7 mouse cellular contexts compared by ENCODE assay signal in the genomic region with DNA sequence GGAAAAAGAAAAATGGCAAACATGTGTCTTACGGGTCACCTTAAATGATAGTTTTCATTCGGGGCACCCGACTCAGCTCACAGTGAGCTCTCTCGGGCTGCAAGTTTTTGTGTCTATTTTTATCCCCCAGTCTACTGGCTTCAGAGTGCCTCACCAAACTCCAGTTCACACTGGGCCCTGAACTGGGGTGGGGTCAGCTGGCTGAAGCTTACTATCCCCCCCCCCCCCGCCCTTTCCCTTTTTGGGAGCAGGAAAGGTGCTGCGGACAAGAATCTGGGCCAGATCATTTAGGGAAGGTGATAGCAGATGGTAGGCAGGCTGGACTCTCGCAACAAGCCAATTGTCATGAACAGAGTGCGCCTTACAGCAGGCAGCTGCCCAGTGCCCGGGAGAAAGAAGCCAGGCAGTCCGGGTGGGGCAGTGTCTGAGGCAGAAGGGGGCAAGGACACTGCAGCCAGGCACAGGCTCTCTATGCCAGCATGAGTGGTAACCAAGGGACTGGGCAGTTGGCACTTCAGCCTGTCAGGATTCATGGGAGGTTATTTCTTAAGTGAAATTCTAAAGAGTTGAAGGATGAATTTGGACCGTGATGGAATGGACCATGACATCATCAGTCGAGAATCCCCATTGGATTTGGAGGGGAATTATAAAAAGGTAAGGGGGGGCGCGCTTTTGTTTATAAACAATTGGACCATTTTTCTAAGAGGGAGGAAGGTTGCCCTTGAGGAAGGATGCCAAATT.
DNase-seq lines count a peak whose midpoint lies in the region; ATAC-seq and TF ChIP-seq lines count a peak whose summit lies in the region.

No protein-coding gene starts in this region.

- peak overlapping the region; percentile 79 for H3K27ac ChIP-seq in intestine, embryonic 15.5 days
- H3K27ac ChIP-seq in midbrain, postnatal 0 days (ENCODE audit: low read depth, low read length), result peak overlapping the region; percentile 59

- H3K9ac ChIP-seq in intestine, embryonic 15.5 days, result no peak overlapping the region
- no peak overlapping the region for H3K9ac ChIP-seq in midbrain, postnatal 0 days (replicated peaks; ENCODE audit: low read length, poor library complexity, severe bottlenecking)

- 0 out of 2 replicates have a peak, but pooled peaks have one; percentile 26 for ATAC-seq in intestine, embryonic 15.5 days
- peak; percentile 70 for ATAC-seq in midbrain, postnatal 0 days (ENCODE audit: low FRiP score)
- no peak for ATAC-seq in inflammation-experienced regulatory T-cells, adult 6 months

- peaks cover 33% of the 10 kb centered on the region for H3K4me1 ChIP-seq in intestine, embryonic 15.5 days (replicated peaks)
- no peaks in the 10 kb centered on the region for H3K4me1 ChIP-seq in midbrain, postnatal 0 days (ENCODE audit: insufficient read depth, low read length)

- H3K36me3 ChIP-seq in intestine, embryonic 15.5 days, result no peaks in the 10 kb centered on the region
- no peaks in the 10 kb centered on the region for H3K36me3 ChIP-seq in midbrain, postnatal 0 days (ENCODE audit: insufficient read depth, low read length)

- DNase-seq in brain, adult 2 months (ENCODE audit: low read depth, low spot score), result peak; percentile 98
- peak; percentile 97 for DNase-seq in cerebellum, adult 9-11 months
- DNase-seq in heart, adult 11 months, result peak; percentile 99
- DNase-seq in midbrain, postnatal 0 days (ENCODE audit: low spot score), result peak; percentile 68
- DNase-seq in testis, postnatal 14 days (ENCODE audit: low spot score), result no peak

- H3K4me2 ChIP-seq in intestine, embryonic 15.5 days (replicated peaks), result peak overlapping the region; percentile 38
- H3K4me2 ChIP-seq in midbrain, postnatal 0 days (ENCODE audit: low read depth, low read length, poor library complexity, severe bottlenecking), result peak overlapping the region; percentile 21

- WGBS in intestine, embryonic 15.5 days, result 46% methylated on average over 14 of the region's 14 CpGs
- 29% methylated on average over 14 of the region's 14 CpGs for WGBS in midbrain, postnatal 0 days

- no peak overlapping the region for H3K4me3 ChIP-seq in intestine, embryonic 15.5 days (replicated peaks)
- H3K4me3 ChIP-seq in midbrain, postnatal 0 days (ENCODE audit: low read depth, low read length), result no peak overlapping the region

- no peaks in the 10 kb centered on the region for H3K27me3 ChIP-seq in intestine, embryonic 15.5 days (replicated peaks)
- H3K27me3 ChIP-seq in midbrain, postnatal 0 days (ENCODE audit: insufficient read depth, low read length), result no peaks in the 10 kb centered on the region

- no peak for TF ChIP-seq CTCF in midbrain, postnatal 0 days (IDR thresholded peaks at IDR 0.05)

- no peaks in the 10 kb centered on the region for H3K9me3 ChIP-seq in intestine, embryonic 15.5 days
- H3K9me3 ChIP-seq in midbrain, postnatal 0 days (ENCODE audit: low read length), result no peaks in the 10 kb centered on the region
